Mouse (Mus musculus): ENCODE data around the gene Vil1. TPM values are rescaled to one million over a fixed set of nuclear protein-coding genes. Genes with fewer than 3 reads are reported as not detected.

The Vil1 gene
- polyA plus RNA-seq, 1 experiment, result 0.02 TPM

- H3ac ChIP-seq (ENCODE audit: control insufficient read depth, insufficient read length), result no peak overlapping the region
- H3K79me2 ChIP-seq (ENCODE audit: control insufficient read depth, insufficient read depth), result no peaks in the 10 kb centered on the region
- H3K36me3 ChIP-seq (ENCODE audit: control insufficient read depth, insufficient read depth), result no peaks in the 10 kb centered on the region
- H3K4me2 ChIP-seq (ENCODE audit: low read depth), result no peak overlapping the region
- TF ChIP-seq TCF3 (IDR thresholded peaks at IDR 0.05; ENCODE audit: insufficient read length, low read depth) (no peak), TCF12 (IDR thresholded peaks at IDR 0.05; ENCODE audit: insufficient read depth, poor library complexity, severe bottlenecking) (no peak), MYOG (IDR thresholded peaks at IDR 0.05; ENCODE audit: control insufficient read depth in 1 of 3, insufficient read depth in 1 of 3, insufficient read length in 2 of 3, low read depth in 2 of 3) (no peak), MAX (IDR thresholded peaks at IDR 0.05; ENCODE audit: low read depth) (no peak), MYOD1 (IDR thresholded peaks at IDR 0.05; ENCODE audit: control insufficient read depth in 1 of 3, insufficient read length in 2 of 3, low read depth in 2 of 3) (no peak), POLR2AphosphoS2 (IDR thresholded peaks at IDR 0.05; ENCODE audit: insufficient read length, low read depth) (no peak)
- no peaks in the 10 kb centered on the region for H3K27me3 ChIP-seq (ENCODE audit: control insufficient read depth, insufficient read depth, insufficient read length)
- no peak overlapping the region for H3K4me3 ChIP-seq
Observed at GRCm38 (mm10) chr1:74404206-74404605, 5.0 kb upstream of the Vil1 start.

- H3ac ChIP-seq (ENCODE audit: control insufficient read depth, insufficient read length), result no peak overlapping the region
- H3K4me2 ChIP-seq (ENCODE audit: low read depth), result no peak overlapping the region
- H3K4me3 ChIP-seq, result no peak overlapping the region
- H3K36me3 ChIP-seq (ENCODE audit: control insufficient read depth, insufficient read depth), result no peaks in the 10 kb centered on the region
- H3K79me2 ChIP-seq (ENCODE audit: control insufficient read depth, insufficient read depth), result no peaks in the 10 kb centered on the region
- TF ChIP-seq E2F4 (IDR thresholded peaks at IDR 0.05; ENCODE audit: insufficient read depth), result no peak
- no peak for TF ChIP-seq MAX (IDR thresholded peaks at IDR 0.05; ENCODE audit: low read depth)
- TF ChIP-seq USF1 (IDR thresholded peaks at IDR 0.05; ENCODE audit: low read depth), result no peak
- TF ChIP-seq CEBPB (IDR thresholded peaks at IDR 0.05; ENCODE audit: insufficient read depth, poor library complexity, severe bottlenecking), result no peak
- TF ChIP-seq POLR2AphosphoS2 (IDR thresholded peaks at IDR 0.05; ENCODE audit: insufficient read length, low read depth), result no peak
- no peak for TF ChIP-seq SRF (IDR thresholded peaks at IDR 0.05; ENCODE audit: control insufficient read depth, insufficient read length, low read depth)
- no peak for TF ChIP-seq REST (IDR thresholded peaks at IDR 0.05; ENCODE audit: insufficient read depth, insufficient read length)
- H3K27me3 ChIP-seq (ENCODE audit: control insufficient read depth, insufficient read depth, insufficient read length), result no peaks in the 10 kb centered on the region
Observed at GRCm38 (mm10) chr1:74411753-74412325, 2.7 kb downstream of the Vil1 start.

GRCm38 (mm10) chr1:74412711-74413110, 3.5 kb downstream of the Vil1 start:
- no peak overlapping the region for H3ac ChIP-seq (ENCODE audit: control insufficient read depth, insufficient read length)
- TF ChIP-seq TCF12 (IDR thresholded peaks at IDR 0.05; ENCODE audit: insufficient read depth, poor library complexity, severe bottlenecking) (no peak), POLR2AphosphoS2 (IDR thresholded peaks at IDR 0.05; ENCODE audit: insufficient read length, low read depth) (no peak), MYOG (IDR thresholded peaks at IDR 0.05; ENCODE audit: control insufficient read depth in 1 of 3, insufficient read depth in 1 of 3, insufficient read length in 2 of 3, low read depth in 2 of 3) (no peak), MYOD1 (IDR thresholded peaks at IDR 0.05; ENCODE audit: control insufficient read depth in 1 of 3, insufficient read length in 2 of 3, low read depth in 2 of 3) (no peak), E2F4 (IDR thresholded peaks at IDR 0.05; ENCODE audit: insufficient read depth) (no peak), USF1 (IDR thresholded peaks at IDR 0.05; ENCODE audit: low read depth) (no peak), TCF3 (IDR thresholded peaks at IDR 0.05; ENCODE audit: insufficient read length, low read depth) (no peak), REST (IDR thresholded peaks at IDR 0.05; ENCODE audit: insufficient read depth, insufficient read length) (no peak)
- H3K36me3 ChIP-seq (ENCODE audit: control insufficient read depth, insufficient read depth), result no peaks in the 10 kb centered on the region
- H3K27me3 ChIP-seq (ENCODE audit: control insufficient read depth, insufficient read depth, insufficient read length), result no peaks in the 10 kb centered on the region
- no peak overlapping the region for H3K4me3 ChIP-seq
- no peak overlapping the region for H3K4me2 ChIP-seq (ENCODE audit: low read depth)
- H3K79me2 ChIP-seq (ENCODE audit: control insufficient read depth, insufficient read depth), result no peaks in the 10 kb centered on the region

GRCm38 (mm10) chr1:74415143-74415542, 6.0 kb downstream of the Vil1 start:
- H3K79me2 ChIP-seq (ENCODE audit: control insufficient read depth, insufficient read depth), result no peaks in the 10 kb centered on the region
- no peak overlapping the region for H3K4me3 ChIP-seq
- no peak for TF ChIP-seq TCF3 (IDR thresholded peaks at IDR 0.05; ENCODE audit: insufficient read length, low read depth)
- no peak for TF ChIP-seq USF1 (IDR thresholded peaks at IDR 0.05; ENCODE audit: low read depth)
- no peak for TF ChIP-seq MYOD1 (IDR thresholded peaks at IDR 0.05; ENCODE audit: control insufficient read depth in 1 of 3, insufficient read length in 2 of 3, low read depth in 2 of 3)
- no peak for TF ChIP-seq REST (IDR thresholded peaks at IDR 0.05; ENCODE audit: insufficient read depth, insufficient read length)
- TF ChIP-seq SRF (IDR thresholded peaks at IDR 0.05; ENCODE audit: control insufficient read depth, insufficient read length, low read depth), result no peak
- H3K27me3 ChIP-seq (ENCODE audit: control insufficient read depth, insufficient read depth, insufficient read length), result no peaks in the 10 kb centered on the region
- H3ac ChIP-seq (ENCODE audit: control insufficient read depth, insufficient read length), result no peak overlapping the region
- peak overlapping the region; percentile 50 for H3K4me2 ChIP-seq (ENCODE audit: low read depth)
- H3K36me3 ChIP-seq (ENCODE audit: control insufficient read depth, insufficient read depth), result no peaks in the 10 kb centered on the region

- no peaks in the 10 kb centered on the region for H3K36me3 ChIP-seq (ENCODE audit: control insufficient read depth, insufficient read depth)
- no peaks in the 10 kb centered on the region for H3K79me2 ChIP-seq (ENCODE audit: control insufficient read depth, insufficient read depth)
- no peak for TF ChIP-seq MYOG (IDR thresholded peaks at IDR 0.05; ENCODE audit: control insufficient read depth in 1 of 3, insufficient read depth in 1 of 3, insufficient read length in 2 of 3, low read depth in 2 of 3)
- no peak overlapping the region for H3K4me3 ChIP-seq
- H3K27me3 ChIP-seq (ENCODE audit: control insufficient read depth, insufficient read depth, insufficient read length), result no peaks in the 10 kb centered on the region
- H3ac ChIP-seq (ENCODE audit: control insufficient read depth, insufficient read length), result no peak overlapping the region
- H3K4me2 ChIP-seq (ENCODE audit: low read depth), result no peak overlapping the region
Observed at GRCm38 (mm10) chr1:74418747-74419439, 9.7 kb downstream of the Vil1 start.

Data from myocyte (in vitro differentiated cells).